Mouse (Mus musculus) gastrocnemius, postnatal 10 days (tissue): ENCODE measurements around the gene Emg1. TPM values are rescaled to one million over a fixed set of nuclear protein-coding genes. Genes with fewer than 3 reads are reported as not detected.

Experiments
- DNase-seq: peaks from one replicate; pipeline ENCODE4 v3.0.0; 2021; ENCODE audit warnings: mixed read lengths
- total RNA-seq, 2 experiments: library from RNA; stranded (reverse); gene quantifications; 2 replicates each; pipeline ENCODE4 v1.2.3; 2021

The Emg1 gene
- total RNA-seq, 2 experiments from 2014 or later: 61.0 to 62.5 TPM

DNA sequence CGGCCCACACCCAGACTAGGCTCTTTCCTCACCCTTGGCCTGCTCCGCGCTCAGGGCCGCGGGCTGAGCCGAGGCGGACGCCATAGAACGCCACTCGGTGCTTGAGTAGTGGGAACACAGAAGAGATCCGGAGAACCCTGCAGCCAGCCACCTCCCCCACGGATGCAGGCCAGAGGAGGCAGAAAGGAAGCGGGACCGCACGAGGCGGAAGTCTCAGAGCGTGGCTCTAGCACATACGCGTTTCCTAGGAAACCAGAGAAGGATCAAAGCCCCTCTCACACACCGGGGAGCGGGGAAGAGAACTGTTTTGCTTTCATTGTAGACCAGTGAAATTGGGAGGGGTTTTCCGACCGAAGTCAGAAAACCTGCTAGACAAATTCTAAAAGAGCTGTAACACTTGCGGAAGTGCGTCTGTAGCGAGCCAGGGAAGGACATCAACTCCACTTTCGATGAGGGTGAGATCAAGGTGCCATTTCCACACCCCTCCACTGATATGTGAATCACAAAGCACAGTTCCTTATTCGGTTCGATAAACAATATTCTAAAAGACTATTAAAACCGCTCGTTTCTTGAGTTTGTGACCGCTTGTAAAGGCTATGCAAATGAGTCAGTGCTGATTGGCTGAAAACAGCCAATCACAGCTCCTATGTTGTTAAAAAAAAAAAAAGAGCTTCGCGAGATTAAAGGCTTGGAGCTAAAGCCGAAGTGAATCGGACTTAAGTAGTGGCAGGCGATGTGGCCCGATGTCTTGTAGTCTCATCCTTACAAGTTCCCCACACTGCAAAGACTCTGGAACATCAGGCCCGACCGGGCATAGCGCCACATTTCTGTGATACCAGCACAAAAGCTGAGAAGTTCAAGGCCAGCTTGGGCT lies 29.1 kb upstream of the Emg1 start, which contains the start of gene Grcc10:
Gene Grcc10, minus strand, starts transcription at position 487 of the 874 bp plus-strand sequence.
- peak; percentile 81 for DNase-seq

DNA sequence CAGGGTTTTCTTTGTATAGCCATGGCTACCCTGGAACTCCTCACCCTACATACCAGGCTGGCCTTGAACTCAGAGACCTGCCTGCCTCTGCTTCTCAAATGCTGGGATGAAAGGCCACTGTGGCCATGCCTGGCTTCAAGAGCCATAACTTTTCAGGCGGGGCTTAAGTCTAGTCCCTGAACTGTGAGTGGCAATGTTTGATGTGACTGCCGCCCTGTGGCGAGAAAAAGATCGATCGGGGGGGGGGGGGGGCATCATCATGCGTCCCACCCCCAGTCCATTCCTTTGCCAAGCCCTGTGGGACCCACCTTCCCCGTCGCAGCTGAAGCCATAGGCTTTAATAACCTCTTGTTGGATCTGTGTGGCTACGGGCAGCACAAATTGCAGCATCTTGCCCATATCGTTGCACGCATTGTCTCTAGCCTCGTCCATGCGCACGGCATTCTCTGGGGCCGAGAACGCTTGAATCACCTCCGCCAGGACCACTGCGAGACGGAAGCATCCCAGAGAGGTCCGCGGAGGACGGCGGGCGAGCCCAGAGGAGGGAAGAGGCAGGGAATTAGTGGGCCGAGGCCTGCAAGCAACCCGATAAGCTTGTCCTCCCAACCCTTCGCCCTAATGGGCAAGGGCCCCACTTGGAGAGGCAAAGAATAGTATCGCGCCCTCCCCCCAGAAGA lies 28.4 kb upstream of the Emg1 start:
- no peak for DNase-seq

DNA sequence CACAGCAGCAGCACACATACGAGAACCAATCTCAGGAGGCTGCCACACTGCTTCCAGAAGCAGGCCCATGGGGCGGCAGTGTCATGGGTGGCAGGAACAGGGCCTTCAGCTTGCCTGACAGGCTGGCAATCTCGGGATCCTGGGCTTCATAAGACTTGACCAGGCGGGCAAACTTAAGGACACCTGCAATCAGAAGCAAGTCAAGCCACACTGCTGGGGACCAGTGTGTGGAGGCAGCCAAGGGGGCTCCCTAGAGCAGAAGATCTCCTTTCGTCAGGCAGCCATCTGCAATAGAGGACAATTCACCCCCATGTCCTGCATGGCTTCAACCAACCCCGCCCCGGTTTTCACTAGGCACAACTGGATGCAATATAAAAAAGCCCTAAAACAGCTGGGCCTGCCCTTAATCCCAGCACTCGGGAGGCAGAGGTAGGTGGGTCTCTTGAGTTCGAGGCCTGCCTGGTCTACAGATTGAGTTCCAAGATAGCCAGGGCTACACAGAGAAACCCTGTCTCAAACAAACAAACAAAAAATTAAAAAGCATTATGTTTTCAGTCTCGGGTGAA lies 27.3 kb upstream of the Emg1 start:
- DNase-seq: no peak

DNA sequence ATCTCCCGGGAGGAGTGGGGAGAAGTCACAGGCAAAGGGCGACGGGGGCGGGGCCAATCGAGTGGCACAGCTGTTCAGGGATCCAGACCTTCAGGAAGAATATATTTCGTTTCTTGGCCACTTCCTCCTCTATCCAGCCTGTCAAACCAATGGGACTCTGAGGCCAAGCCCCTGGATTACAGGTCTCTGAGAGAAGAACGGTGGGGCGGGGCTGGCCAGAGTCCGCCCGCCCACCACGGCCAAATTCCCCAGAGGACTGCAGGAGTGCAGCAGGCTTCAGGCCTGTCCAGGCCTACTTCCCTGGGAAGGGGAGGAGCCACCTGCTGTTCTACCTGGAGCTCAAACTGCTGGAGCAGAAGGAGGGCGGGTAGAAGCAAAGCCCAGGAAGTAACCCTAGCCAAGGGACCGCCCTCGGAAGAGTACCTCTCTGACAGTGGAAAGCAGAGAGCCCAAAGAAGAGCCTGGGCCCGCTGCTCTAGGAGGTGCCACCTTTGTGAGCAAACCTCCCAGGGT lies 26.6 kb upstream of the Emg1 start, which contains the start of gene Ptpn6:
Gene Ptpn6, minus strand, starts transcription at position 204 of the 513 bp plus-strand sequence.
- DNase-seq: no peak

DNA sequence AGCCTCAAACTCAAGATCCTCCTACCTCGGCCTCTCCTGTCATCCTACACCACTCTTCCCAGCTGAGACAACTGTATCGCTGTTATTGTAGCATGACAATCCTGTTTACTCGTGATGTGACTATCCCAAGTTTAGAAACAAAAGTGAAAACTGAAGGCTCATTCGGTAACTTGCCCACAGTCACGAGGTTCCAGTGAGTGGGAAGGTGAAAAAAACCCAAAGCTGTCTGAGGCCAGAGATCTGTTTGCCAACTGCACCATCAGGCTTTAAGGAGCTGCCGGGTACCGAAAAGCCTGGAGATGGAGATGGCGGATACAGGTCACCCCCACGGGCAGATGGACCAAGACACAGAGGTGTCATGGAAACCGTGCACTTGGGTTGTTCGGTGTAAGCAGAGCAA lies 25.1 kb upstream of the Emg1 start:
- DNase-seq: no peak

DNA sequence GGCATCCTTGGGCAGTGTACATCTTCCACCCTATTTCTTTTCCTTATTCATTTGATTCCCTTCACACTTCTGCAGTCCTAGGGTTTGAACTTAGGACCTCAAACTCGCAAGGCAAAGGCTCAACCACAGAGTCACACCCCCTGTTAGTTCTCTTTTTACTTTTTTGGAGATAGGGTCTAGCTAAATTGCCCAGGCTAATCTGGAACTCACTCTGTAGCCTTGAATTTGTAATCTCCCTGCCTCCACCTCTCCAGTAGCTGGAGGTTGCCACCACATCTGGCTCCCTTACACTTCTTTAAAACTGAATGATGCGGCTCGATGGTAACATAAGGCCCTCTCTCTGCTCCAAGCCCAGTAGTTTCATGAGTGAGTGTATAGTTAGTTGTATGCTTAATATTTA lies 22.4 kb upstream of the Emg1 start:
- DNase-seq: no peak

DNA sequence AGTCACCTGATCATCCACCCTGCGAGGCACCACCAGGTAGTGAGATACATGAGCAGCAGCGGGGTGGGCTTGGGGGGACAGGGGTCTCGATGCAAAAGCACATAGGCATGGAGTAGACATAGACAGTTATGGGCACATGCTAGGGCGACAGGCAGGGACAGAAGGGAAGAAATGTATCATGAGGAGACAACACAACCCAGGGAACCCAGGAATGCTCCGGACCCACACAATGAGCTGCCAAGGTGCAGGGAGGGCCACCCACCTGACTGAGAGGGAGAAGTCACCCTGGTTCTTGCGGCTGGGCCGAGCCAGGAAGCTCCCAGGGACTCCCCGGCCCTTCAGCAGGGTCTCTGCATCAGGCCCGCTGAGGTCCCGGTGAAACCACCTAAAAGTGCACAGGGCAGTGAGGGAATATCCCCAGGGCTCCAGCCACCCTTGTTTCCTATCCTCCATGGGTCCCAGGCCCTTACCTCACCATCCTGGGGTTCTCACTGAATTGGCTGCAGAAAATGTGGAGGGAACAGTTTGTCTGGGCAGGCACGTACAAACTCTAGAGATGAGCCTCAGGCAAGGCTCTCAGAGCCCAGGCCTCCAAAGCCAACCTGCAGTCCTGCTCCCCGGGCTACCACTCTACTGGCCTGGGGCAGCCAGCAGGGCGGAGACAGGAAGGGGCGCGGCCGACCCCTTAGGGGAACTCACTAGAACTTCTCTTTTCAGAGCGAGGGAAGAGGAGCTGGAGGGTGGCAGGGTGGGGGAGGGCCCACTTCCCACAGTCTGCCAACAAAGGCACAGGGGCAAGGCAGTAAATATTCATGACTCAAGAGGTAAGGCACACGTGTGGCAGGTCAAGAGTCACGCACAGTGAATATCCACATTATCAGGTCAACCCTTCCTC lies 20.7 kb upstream of the Emg1 start:
- DNase-seq: no peak

DNA sequence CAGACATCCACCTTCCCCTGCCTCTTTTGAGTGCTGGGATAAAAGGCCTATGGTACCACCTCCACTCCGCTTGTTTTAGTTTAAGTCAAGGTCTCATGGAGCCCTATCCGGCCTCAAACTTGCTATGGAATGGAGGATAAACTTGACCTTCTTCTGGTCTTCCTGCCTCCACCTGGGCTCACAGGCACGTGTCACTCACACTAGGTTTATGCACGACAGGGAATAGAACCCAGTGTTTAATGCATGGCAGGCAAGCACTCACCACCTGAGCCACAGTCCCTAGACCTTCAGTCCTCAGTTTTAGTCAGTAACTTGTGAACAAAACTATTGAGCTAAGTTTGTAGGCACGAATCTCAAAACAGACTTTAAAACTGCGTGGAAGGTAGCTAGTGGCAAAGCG lies 19.1 kb upstream of the Emg1 start:
- DNase-seq: no peak

DNA sequence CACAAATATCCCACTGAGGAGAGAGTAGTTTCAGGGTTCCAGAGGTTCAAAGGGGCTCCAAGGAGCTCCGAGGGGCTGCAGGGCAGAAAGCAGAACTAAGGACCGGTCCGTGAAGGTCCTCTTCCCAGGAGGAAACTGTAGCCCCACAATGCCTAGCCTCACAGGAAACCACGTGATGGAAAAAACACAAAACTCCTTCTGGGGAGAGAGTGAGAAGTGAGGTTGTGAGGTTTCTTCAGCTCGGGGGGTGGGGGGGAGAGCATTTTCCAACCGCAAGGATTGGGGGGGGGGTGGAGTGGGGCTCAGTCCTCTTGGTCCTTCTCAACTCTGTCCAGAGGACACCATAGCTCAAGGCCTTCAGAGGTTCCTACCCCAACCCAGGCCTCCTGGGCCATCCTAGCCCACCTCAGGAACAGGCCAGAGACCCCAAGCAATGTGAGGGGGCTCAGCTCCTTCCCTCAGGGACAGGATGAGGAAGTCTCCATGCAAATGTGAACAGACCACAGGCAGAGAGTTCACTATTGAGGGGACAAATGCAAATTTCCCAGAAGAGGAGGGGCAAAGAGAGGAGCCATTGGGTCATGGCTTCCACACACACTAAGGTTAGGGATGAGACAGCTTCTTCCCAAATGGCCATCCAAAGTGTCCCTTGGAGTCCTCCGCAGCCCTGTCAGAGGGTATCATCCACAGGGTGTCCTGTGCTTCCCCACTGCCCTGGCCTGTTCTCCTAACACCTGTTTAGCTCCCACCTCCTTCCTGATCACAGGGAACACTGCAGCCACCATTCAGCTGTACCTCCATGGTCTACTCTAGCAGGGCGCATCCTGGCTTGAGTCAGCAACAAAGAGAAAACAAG lies 18.1 kb upstream of the Emg1 start:
- DNase-seq: no peak

DNA sequence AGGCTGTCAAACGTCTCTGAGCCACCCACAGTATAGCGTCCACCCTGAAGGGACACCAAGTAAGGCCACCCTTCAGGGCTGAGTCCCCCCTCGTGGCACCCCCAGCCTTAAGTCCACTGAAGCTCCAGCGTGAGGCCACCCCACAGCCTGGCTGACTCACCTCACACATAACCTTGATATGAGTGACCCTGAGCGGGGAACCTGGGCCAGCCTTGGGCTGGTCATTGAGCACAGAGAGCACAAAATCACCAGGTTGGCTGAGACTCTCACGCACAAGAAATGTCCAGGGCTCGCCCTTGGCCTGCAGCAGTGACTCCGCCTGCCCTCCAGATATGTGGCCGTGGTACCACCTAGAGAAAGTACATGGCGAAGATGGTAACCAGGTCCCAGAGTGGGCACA lies 16.6 kb upstream of the Emg1 start:
- no peak for DNase-seq

DNA sequence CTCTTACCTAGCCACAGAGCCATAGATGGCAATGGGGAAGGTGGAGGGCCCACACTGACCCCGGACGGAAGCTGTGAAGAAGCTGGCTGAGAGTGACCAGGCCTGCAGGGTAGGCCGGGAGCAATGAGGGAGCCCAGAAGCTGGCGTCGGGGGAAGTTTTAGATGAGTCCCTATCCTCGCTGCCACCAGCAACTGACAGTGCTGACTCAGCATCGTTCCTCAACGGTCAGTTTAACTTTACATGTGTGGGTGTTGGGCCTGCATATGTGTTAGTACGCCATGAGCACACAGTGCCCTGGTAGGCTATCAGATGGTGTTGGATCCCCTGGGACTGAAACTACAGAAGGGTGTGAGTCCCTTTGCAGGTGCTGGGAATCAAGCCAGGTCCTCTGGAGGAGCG lies 12.5 kb upstream of the Emg1 start:
- no peak for DNase-seq

DNA sequence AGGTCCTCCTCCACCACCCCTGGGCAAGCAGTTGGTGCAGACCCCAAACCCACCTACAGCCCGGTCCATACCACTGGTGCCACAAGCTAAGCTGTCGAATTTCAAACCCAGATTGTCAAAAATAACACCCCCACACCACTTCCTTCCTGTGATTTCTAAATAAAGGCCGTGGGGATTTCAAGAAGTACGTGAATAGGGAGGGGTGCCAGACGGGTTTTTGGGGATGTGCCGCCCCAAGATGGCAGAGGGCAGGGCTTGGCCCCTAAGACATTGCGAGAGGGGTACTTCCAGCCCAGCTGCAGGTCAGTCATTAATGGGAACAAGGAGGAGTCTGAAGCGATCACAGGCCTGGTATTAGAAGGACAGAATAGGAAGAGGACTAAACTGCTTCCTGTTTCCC lies 11.6 kb upstream of the Emg1 start:
- DNase-seq: no peak

DNA sequence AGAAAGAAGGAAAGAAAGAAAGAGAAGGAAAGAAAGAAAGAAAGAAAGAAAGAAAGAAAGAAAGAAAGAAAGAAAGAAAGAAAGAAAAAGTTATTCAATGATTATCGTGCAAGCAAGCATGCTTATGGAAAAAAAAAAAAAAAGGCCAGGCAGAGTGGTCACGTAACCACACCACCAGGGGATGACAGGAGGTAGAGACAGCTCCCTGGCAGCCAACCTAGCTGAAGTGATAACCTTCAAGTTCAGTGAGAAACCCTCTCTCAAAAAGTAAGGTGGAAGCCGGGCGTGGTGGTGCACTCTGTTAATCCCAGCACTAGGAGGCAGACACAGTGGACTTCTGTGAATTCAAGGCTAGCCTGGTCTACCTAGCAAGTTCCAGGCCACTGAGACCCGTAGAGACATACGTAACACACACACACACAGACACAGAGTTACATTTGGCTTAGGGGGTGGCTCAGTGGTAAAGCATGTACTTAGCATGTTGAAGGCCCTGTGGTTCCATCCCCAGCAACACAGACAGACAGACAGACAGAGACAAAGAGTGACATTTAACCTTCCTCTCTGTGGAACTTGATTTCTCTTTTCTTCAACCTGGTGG lies 11.0 kb upstream of the Emg1 start:
- DNase-seq: no peak

DNA sequence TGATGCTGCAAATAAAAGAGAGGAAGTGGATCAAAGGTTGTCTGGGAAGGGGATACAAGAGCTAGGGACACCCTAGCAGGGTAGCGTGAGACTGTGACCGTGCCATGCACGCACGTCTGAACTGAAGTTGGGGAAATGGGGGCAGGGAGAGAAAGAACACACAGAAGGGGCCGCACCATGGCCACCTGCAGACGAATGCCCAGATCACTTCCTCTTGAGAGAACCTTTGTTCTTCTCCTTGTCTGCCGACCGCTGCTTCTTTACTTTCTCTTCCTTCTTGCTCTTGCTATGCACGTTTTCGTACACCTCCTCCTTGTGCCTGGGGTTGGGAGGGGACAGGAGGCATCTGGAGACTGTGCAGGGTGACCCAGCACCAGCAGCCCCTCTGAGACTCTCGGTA lies 8.9 kb upstream of the Emg1 start:
- DNase-seq: no peak

DNA sequence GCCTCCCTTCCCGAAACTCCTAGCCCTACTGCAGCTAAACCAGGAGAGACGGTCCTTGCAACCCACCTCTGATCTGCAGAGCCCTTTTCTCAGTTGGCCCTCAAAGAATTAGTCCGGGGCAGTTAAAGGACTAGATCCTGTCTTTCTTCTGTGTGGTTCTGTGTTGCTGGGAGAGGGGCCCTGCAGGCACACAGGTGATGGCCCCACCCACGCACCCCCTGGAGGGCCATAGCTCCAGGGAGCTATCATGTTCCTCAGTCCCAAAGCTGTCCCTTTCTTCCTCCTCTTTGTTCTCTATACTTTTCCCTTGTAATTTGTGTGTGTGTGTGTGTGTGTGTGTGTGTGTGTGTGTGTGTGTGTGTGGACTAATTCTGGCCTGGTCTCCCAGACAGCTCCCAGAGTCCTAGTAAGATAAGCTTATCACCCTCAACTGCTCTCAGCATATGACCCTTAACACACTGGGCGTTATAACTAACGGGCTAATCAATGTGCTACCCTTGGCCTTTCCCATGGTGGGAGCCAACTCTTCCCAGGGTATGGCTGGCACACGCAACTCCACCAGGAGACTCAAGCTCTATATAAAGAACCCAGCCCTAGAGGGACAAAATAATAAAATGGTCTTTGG lies 7.5 kb upstream of the Emg1 start:
- DNase-seq: no peak

DNA sequence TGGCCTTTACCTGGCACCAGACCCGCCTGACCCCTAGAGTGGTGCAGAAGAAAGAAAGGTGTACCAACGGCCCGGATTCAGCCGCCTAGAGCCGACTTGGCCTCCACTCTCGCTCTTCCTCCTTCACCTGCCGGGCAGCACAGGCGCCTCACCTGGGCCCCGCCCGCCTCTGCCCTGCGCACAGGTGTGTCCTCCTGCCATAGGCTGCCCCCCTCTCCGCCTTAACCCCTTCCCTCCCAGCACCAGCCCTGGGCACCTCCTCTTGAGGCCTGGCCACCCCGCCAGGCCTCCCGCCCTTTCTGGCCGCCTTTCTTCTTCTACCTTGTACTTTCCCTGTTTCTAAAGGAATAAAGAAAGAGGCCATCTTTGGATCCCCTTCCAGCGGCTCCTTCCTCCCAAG lies 6.7 kb upstream of the Emg1 start:
- no peak for DNase-seq

DNA sequence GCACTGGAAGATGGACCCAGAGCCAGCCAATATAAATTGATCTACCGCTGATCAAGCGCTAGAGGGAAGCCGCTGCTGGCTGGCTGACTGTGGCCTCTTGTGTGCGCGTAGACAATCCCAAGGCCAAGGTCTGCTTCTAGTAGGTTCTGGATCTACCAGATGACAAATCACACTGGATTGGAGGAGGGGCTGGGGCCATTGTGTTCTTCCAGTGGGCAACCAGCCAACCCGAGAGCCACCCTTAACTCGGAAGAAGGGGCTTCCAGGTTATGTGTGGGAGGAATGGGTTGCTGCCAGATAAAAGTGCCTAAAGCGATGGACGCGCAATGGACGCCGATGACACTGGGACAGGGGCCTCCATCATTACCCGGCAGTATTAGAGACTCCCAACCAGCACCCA lies 6.0 kb upstream of the Emg1 start:
- no peak for DNase-seq

DNA sequence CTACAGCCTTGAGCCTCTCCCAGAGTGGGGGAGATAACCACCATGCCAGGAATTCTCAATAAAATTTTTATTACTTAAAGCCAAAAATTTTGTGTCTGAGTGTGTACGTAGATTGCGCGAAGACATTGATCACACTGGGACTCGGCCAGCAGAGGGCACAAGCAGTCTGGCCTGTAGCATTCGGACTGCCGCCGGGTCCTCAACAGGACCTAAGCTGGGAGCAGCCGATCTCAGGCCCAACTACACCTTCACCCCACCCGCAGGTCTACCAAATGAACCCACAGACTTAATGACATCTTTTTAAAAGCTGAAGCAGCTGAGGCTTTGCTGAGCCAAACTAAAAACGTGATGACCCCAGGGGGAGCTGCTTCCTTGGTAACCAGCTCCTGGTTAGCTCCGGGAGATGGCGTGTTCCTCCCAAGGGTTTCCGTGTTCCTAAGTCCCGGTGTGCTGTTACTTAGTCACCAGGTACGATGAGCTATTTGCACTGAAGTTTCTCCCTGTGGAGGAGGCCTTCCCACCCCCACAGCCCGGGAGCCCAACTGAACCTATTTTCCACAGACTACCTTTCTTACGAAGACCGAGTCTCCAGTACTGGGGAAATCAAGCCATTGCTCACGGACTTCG lies 5.0 kb upstream of the Emg1 start:
- DNase-seq: no peak

DNA sequence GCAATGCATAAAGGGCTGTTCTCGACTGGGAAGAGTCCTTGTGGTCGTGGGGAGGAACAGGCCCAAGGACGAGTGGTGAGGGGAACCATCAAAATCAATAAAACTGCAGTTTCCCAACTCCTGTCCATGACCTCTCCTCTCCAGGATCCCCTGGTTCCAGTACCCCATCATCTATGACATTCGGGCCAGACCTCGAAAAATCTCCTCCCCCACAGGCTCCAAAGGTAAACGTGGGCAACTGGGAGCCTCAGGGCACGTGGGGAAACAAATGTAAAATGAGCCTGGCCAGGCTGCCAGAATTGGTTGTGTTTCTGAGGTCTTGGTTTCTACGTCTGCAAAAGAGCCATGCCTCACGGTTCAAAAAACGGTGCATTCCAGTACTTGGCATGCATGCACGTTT lies 940 bp upstream of the Emg1 start:
- no peak for DNase-seq
